Mouse (Mus musculus) heart, postnatal 25 days (tissue): ENCODE measurements at regions not wholly inside any gene's neighbourhood (a gene's known extent, or its start where the extent isn't known, plus 50 kb on each side); places are given as distances from the start of the nearest gene placed in this dataset.
"Not testable (repeated sequence)": the region's sequence is repeated elsewhere in the genome, so short reads cannot be mapped to it uniquely, and the experiment has no call there.

Experiments used
- DNase-seq: peaks from one replicate; pipeline ENCODE4 v3.0.0; 2022; ENCODE audit warnings: low spot score
- intact Hi-C: fragments of 180-260 bp; cut with DNase I; formaldehyde crosslinking; loops from one replicate; pipeline ENCODE4 v1.15.1; 2025

GRCm38 (mm10) chr6:3911284-3911683, 77.4 kb downstream of the Tfpi2 start:
- intact Hi-C loops = loop anchor here (2.0 to 5.0 kb wide), 4 partner anchors 96 to 634 kb away; partner anchors contain the start of gene Bet1
- DNase-seq = no peak

GRCm38 (mm10) chr6:3904704-3905103, 84.0 kb downstream of the Tfpi2 start:
- no peak for DNase-seq
- intact Hi-C loops = no loop called here

- intact Hi-C loops, DNase-seq: not testable (repeated sequence)
Measured at GRCm38 (mm10) chr6:3875816-3876215, 111.3 kb upstream of the Calcr start.

GRCm38 (mm10) chr6:3874826-3875225, 110.3 kb upstream of the Calcr start:
- DNase-seq, intact Hi-C loops: not testable (repeated sequence)

- no peak for DNase-seq
- intact Hi-C loops = no loop called here
Measured at GRCm38 (mm10) chr6:3861046-3861445, 96.5 kb upstream of the Calcr start.

GRCm38 (mm10) chr6:3860587-3860975, 96.1 kb upstream of the Calcr start:
- no peak for DNase-seq
- intact Hi-C loops = no loop called here

- no peak for DNase-seq
- intact Hi-C loops = no loop called here
Measured at GRCm38 (mm10) chr6:3859942-3860586, 95.5 kb upstream of the Calcr start.

GRCm38 (mm10) chr6:3850146-3850545, 85.6 kb upstream of the Calcr start:
- intact Hi-C loops = no loop called here

More at GRCm38 (mm10) chr6:3850146-3850545, 85.6 kb upstream of the Calcr start:
- DNase-seq = no peak
